Mouse (Mus musculus) kidney, adult 2 months (tissue): Measurements from ENCODE around the gene A2m.

Experiments
- CTCF ChIP-seq: fragments of 200-500 bp; conservative IDR thresholded peaks from 2 replicates; pipeline ENCODE4 v1.5.1; 2011; ENCODE audit warnings: low read depth, mild to moderate bottlenecking, control low read depth, low read length, moderate library complexity, mixed read lengths; ENCODE audit not compliant: insufficient read depth, insufficient read length
- POLR2A ChIP-seq: fragments of 200-500 bp; IDR thresholded peaks from one replicate; pipeline ENCODE4 v1.6.1; 2011; ENCODE audit warnings: low read depth, low read length, control low read depth

DNA sequence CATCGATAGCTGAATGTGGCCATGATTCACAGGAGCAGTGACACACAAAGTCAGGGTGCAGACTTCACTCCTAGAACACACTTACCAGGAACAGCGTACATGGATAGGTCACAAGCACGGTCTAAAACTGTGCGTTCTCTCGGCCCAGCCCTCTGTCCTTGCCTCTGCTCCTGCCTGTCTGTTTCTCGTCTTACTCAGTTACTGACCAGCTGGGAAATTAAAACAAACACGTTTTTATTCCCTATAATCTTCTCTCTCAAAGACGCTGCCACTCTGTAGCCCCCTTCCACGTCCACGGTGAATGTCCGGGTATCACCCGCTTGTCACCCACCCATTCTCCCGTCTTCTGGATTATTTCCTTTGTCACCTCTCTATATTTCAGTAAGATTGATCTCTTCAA is 656 bp upstream of the A2m start:
- TF ChIP-seq POLR2A, result no peak
- TF ChIP-seq CTCF, result no peak
